Mouse (Mus musculus): Measurements from ENCODE around the gene Fras1. TPM values are rescaled to one million over a fixed set of nuclear protein-coding genes. Genes with fewer than 3 reads are reported as not detected.

The Fras1 gene
- total RNA-seq (2023), result 0.63 to 1.9 TPM (median 0.83 TPM) in 4 replicates

GRCm38 (mm10) chr5:96373567-96373985 lies at the start of gene Fras1:
Gene Fras1, plus strand, starts transcription at chr5:96373955.

GRCm38 (mm10) chr5:96792936-96793718 lies 419.4 kb downstream of the Fras1 start, which contains the start of gene Anxa3:
Gene Anxa3, plus strand, starts transcription at chr5:96793339.

Other genes with a start within 250 kb of the Fras1 start
- gene Cnot6l, start 209.8 kb upstream of the Fras1 start, total RNA-seq (2023), result 187 to 205 TPM (median 195 TPM) in 4 replicates
- gene Mrpl1, start 164.5 kb upstream of the Fras1 start, total RNA-seq (2023), result 13.5 to 14.2 TPM (median 13.9 TPM) in 4 replicates

Data from B cell, adult 62 days (primary cell).